Mouse (Mus musculus): ENCODE measurements around the gene Ndufa12. TPM values are rescaled to one million over a fixed set of nuclear protein-coding genes. Genes with fewer than 3 reads are reported as not detected.

Ndufa12 gene
- polyA plus RNA-seq, 1 experiment from 2014 or later: 361 TPM

DNA sequence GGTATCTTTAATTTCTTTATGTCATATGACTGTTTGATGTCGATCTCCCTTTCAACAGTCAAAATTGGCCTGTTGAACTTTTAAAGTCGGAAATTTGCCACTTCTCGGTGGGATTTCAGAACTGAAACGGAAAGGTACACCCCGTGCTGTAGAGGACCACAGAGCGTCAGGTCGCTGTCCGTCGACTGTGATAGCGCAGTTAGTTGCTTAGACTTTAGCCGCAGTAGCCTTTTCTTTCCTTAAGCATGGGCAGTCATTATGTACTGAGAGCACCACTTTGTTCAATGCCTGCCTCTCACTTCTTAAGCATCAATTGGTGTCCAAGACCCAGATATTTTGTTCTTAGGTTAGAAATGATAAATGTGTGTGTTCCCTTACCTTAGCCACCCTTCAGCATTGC lies 26.4 kb upstream of the Ndufa12 start:
- H3K4me1 ChIP-seq (replicated peaks): peaks cover 26% of the 10 kb centered on the region
- WGBS: 54% methylated on average over 11 of the region's 11 CpGs
- H3K36me3 ChIP-seq: peaks cover 72% of the 10 kb centered on the region
- H3K9me3 ChIP-seq: no peaks in the 10 kb centered on the region
- H3K27me3 ChIP-seq: 0 out of 2 replicates have a peak, but pooled peaks cover 3% of the 10 kb centered on the region
- H3K27ac ChIP-seq: peak overlapping the region; percentile 52; the same call in 1 of the 2 replicates
- 0 out of 2 replicates have a peak overlapping the region, but pooled peaks have one; percentile 21 for H3K4me2 ChIP-seq
- H3K4me3 ChIP-seq: no peak overlapping the region
- H3K9ac ChIP-seq: no peak overlapping the region
- no peak for ATAC-seq (ENCODE audit: low FRiP score)

- no peaks in the 10 kb centered on the region for H3K9me3 ChIP-seq
- no peak overlapping the region for H3K9ac ChIP-seq
- 21% methylated on average over 6 of the region's 6 CpGs for WGBS
- H3K4me2 ChIP-seq: no peak overlapping the region; the same call in 1 of the 2 replicates
- 0 out of 2 replicates have a peak, but pooled peaks cover 3% of the 10 kb centered on the region for H3K27me3 ChIP-seq
- no peak for ATAC-seq (ENCODE audit: low FRiP score)
- peaks cover 21% of the 10 kb centered on the region for H3K4me1 ChIP-seq (replicated peaks)
- no peak overlapping the region for H3K4me3 ChIP-seq
- peaks cover 67% of the 10 kb centered on the region for H3K36me3 ChIP-seq
- peak overlapping the region; percentile 52; the same call in 1 of the 2 replicates for H3K27ac ChIP-seq
Observed at GRCm38 (mm10) chr10:94172706-94173105, 25.8 kb upstream of the Ndufa12 start.

GRCm38 (mm10) chr10:94174652-94175051 lies 23.9 kb upstream of the Ndufa12 start:
- 87% methylated on average over 7 of the region's 7 CpGs for WGBS
- Histone ChIP-seq H3K27ac (no peak overlapping the region), H3K9me3 (no peaks in the 10 kb centered on the region), H3K4me2 (no peak overlapping the region), H3K4me1 (replicated peaks) (peaks cover 20% of the 10 kb centered on the region), H3K9ac (no peak overlapping the region), H3K36me3 (peaks cover 54% of the 10 kb centered on the region), H3K27me3 (0 out of 2 replicates have a peak, but pooled peaks cover 3% of the 10 kb centered on the region), H3K4me3 (no peak overlapping the region)
- no peak for ATAC-seq (ENCODE audit: low FRiP score)

DNA sequence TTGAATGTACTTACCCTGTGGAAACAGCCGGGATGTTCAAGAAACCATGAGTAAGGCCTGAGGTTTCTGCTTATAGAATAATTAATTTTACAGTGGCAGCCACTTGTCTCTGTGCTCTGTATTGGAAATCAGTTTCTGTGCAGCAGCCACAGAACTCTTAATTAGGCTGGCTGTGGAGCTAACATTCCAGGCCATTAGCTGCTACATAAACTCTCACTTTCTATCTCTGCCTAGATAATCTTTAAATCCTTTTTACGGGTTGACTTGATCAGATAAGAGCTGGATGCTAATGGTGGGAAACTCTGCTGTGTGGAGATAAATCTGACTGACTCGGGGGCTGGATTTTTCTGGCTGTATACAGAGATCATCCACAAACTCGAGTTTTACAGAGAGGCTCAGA lies 15.3 kb upstream of the Ndufa12 start:
- no peak overlapping the region for H3K9ac ChIP-seq
- WGBS: 51% methylated on average over 4 of the region's 4 CpGs
- no peak overlapping the region for H3K4me2 ChIP-seq
- H3K4me3 ChIP-seq: no peak overlapping the region
- H3K4me1 ChIP-seq (replicated peaks): 0 out of 2 replicates have a peak, but pooled peaks cover 8% of the 10 kb centered on the region
- peaks cover 44% of the 10 kb centered on the region for H3K36me3 ChIP-seq
- H3K9me3 ChIP-seq: no peaks in the 10 kb centered on the region
- no peak for ATAC-seq (ENCODE audit: low FRiP score)
- H3K27me3 ChIP-seq: no peaks in the 10 kb centered on the region
- H3K27ac ChIP-seq: no peak overlapping the region

GRCm38 (mm10) chr10:94204973-94205372 lies 6.5 kb downstream of the Ndufa12 start:
- H3K9ac ChIP-seq: no peak overlapping the region
- peaks cover 15% of the 10 kb centered on the region for H3K4me1 ChIP-seq (replicated peaks)
- H3K4me3 ChIP-seq: no peak overlapping the region
- peaks cover 68% of the 10 kb centered on the region for H3K36me3 ChIP-seq
- no peaks in the 10 kb centered on the region for H3K9me3 ChIP-seq
- H3K27ac ChIP-seq: no peak overlapping the region
- no peak overlapping the region for H3K4me2 ChIP-seq
- no peak for ATAC-seq (ENCODE audit: low FRiP score)
- WGBS: 85% methylated on average over 4 of the region's 4 CpGs
- H3K27me3 ChIP-seq: no peaks in the 10 kb centered on the region

DNA sequence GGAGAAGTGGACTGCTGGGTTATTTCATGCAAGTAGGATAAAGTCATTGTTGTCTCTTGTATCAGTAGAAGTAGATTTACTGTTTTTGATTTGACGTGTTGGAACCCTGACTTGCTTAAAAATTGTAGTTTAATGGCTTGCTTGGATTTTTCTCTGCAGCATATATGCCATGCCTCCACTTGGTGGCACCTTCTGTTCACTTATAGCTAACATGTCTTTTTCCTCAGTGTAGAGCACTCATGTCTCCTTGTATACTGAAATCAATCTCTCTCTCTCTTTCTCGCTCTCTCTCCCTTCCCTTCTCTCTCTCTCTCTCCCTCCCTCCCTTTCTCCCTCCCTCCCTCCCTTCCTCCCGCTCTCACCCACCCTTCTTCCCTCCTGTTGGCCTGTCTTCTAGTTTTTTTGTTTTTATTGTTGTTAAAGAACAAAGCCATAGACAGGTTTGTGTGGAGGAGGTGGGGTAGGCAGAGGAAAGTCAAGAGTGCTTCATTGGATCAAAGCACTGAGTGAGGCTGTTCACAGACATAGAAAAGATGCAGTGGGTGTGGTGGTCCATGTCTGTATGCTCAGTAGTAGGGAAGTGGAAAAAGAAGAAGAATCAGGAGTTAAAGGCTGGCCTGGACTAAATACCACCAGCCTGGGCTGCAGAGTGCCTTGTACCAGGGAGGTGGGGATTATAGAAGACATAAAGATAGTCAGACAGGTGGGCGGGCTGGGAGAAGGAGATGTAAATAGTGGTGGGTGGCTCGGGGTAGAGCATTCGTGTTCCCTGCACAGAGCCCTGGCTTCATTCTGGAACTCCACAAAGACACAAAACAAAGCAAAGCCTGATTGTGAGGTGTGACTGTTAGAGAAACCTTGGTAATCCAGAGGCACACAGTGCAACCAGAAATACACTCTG lies 12.4 kb downstream of the Ndufa12 start:
- no peak overlapping the region for H3K4me2 ChIP-seq
- H3K9ac ChIP-seq: no peak overlapping the region
- H3K36me3 ChIP-seq: peaks cover 42% of the 10 kb centered on the region
- H3K27ac ChIP-seq: peak overlapping the region; percentile 64
- H3K27me3 ChIP-seq: no peaks in the 10 kb centered on the region
- 57% methylated on average over 6 of the region's 6 CpGs for WGBS
- peaks cover 13% of the 10 kb centered on the region for H3K4me1 ChIP-seq (replicated peaks)
- peak; percentile 87 for ATAC-seq (ENCODE audit: low FRiP score)
- no peak overlapping the region for H3K4me3 ChIP-seq
- H3K9me3 ChIP-seq: no peaks in the 10 kb centered on the region

- no peak overlapping the region for H3K27ac ChIP-seq
- no peaks in the 10 kb centered on the region for H3K9me3 ChIP-seq
Observed at GRCm38 (mm10) chr10:94211725-94212124, 13.2 kb downstream of the Ndufa12 start.

DNA sequence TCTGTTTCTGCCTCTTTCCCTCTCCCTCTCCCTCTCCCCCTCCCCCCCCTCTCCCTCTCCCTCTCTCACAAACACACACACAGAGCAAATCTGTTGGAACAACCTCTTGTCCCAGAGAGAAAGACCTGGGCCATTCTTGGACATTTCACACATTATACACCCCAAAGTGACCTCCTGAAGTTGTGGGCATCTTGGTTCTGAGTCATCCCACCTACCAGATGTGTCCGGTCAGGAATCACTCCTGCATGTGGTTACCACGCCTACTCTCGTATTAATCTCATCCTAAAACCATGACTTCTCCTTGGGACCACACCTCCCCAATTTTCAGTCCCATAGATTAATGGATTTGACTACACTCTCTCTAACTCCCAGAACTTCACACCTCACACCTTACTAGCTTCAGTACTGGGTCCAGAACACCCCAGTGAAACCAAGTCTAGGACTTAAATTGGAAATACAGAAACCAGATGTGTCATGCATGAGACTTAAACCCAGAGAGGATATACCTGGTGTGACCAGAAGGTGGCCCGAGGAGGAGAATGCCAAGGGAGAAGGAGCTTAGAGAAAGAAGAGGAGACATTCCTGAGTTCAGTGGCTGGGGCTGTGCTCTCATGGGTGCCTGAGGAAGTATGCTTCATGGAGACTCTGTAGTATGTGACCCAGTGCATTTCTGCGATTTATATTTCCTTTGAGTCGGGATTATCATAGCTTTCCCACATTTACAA lies 26.7 kb downstream of the Ndufa12 start:
- ATAC-seq (ENCODE audit: low FRiP score): no peak
- no peak overlapping the region for H3K4me3 ChIP-seq
- peaks cover 29% of the 10 kb centered on the region for H3K36me3 ChIP-seq
- H3K9me3 ChIP-seq: no peaks in the 10 kb centered on the region
- no peak overlapping the region for H3K4me2 ChIP-seq
- no peak overlapping the region for H3K27ac ChIP-seq
- H3K9ac ChIP-seq: no peak overlapping the region
- peaks cover 5% of the 10 kb centered on the region for H3K4me1 ChIP-seq (replicated peaks)
- WGBS: 87% methylated on average over 6 of the region's 6 CpGs
- H3K27me3 ChIP-seq: no peaks in the 10 kb centered on the region

More at GRCm38 (mm10) chr10:94211725-94212124, 13.2 kb downstream of the Ndufa12 start:
- Histone ChIP-seq H3K4me1 (replicated peaks) (peaks cover 13% of the 10 kb centered on the region), H3K4me3 (no peak overlapping the region), H3K9ac (no peak overlapping the region), H3K36me3 (peaks cover 35% of the 10 kb centered on the region), H3K27me3 (no peaks in the 10 kb centered on the region), H3K4me2 (no peak overlapping the region)
- no peak for ATAC-seq (ENCODE audit: low FRiP score)
- WGBS: 62% methylated on average over 2 of the region's 2 CpGs

- ATAC-seq (ENCODE audit: low FRiP score): peak; percentile 93
- Histone ChIP-seq H3K4me2 (peak overlapping the region; percentile 43), H3K36me3 (no peaks in the 10 kb centered on the region), H3K9ac (no peak overlapping the region), H3K27me3 (no peaks in the 10 kb centered on the region), H3K4me3 (no peak overlapping the region), H3K27ac (peak overlapping the region; percentile 80), H3K9me3 (no peaks in the 10 kb centered on the region), H3K4me1 (replicated peaks) (peaks cover 31% of the 10 kb centered on the region)
- WGBS: 11% methylated on average over 19 of the region's 19 CpGs
Observed at GRCm38 (mm10) chr10:94230172-94230981, 31.9 kb downstream of the Ndufa12 start.

DNA sequence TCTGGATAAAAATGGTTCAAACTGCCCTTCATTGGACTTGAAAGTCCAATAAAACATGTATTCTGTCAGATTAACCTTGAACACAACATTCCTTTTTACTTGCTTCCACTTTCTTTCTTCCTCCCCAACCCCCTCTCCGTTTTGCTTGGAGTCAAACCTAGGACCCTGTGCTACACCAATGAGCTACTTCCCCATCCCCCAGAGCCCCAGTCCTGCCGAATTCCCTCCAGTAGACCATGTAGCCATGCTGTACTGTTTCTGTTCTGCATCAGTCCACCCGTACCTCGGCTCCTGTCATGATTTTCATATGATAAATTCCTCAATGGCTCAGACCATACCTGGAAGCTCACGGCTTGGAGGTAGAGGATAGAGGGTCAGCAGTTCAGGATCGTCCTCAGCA lies 32.5 kb downstream of the Ndufa12 start:
- H3K9ac ChIP-seq: no peak overlapping the region
- 0 out of 2 replicates have a peak, but pooled peaks have one; percentile 59 for ATAC-seq (ENCODE audit: low FRiP score)
- 34% methylated on average over 6 of the region's 6 CpGs for WGBS

GRCm38 (mm10) chr10:94235200-94235599 lies 36.7 kb downstream of the Ndufa12 start:
- H3K4me3 ChIP-seq: no peak overlapping the region
- no peak overlapping the region for H3K9ac ChIP-seq
- H3K27ac ChIP-seq: no peak overlapping the region
- peaks cover 26% of the 10 kb centered on the region for H3K4me1 ChIP-seq (replicated peaks)
- no peaks in the 10 kb centered on the region for H3K27me3 ChIP-seq
- H3K9me3 ChIP-seq: no peaks in the 10 kb centered on the region; the same call in 1 of the 2 replicates
- H3K36me3 ChIP-seq: no peaks in the 10 kb centered on the region
- ATAC-seq (ENCODE audit: low FRiP score): no peak
- 56% methylated on average over 4 of the region's 4 CpGs for WGBS
- no peak overlapping the region for H3K4me2 ChIP-seq

More for the DNA sequence above, 32.5 kb downstream of the Ndufa12 start:
- H3K4me2 ChIP-seq: peak overlapping the region; percentile 43
- no peaks in the 10 kb centered on the region for H3K27me3 ChIP-seq
- H3K9me3 ChIP-seq: no peaks in the 10 kb centered on the region
- H3K4me3 ChIP-seq: no peak overlapping the region
- H3K27ac ChIP-seq: peak overlapping the region; percentile 80
- H3K4me1 ChIP-seq (replicated peaks): peaks cover 31% of the 10 kb centered on the region
- H3K36me3 ChIP-seq: no peaks in the 10 kb centered on the region
